Mouse (Mus musculus): ENCODE data around the gene Rab31. TPM values are rescaled to one million over a fixed set of nuclear protein-coding genes. Genes with fewer than 3 reads are reported as not detected.

Gene Rab31
- polyA plus RNA-seq, 1 experiment from 2014 or later = 73.3 TPM

- Histone ChIP-seq H3K36me3 (peaks cover 7% of the 10 kb centered on the region; the same call in 1 of the 2 replicates), H3K9ac (no peak overlapping the region), H3K4me1 (no peaks in the 10 kb centered on the region; the same call in 1 of the 2 replicates), H3K27ac (no peak overlapping the region), H3K27me3 (replicated peaks) (no peaks in the 10 kb centered on the region), H3K4me2 (replicated peaks) (no peak overlapping the region), H3K4me3 (no peak overlapping the region), H3K9me3 (no peaks in the 10 kb centered on the region)
- ATAC-seq (ENCODE audit: low FRiP score, low read depth) = no peak
- 94% methylated on average over 6 of the region's 6 CpGs for WGBS
These were observed 23.6 kb downstream of the Rab31 start for GRCm38 (mm10) chr17:65748997-65749396.

- H3K9me3 ChIP-seq = no peaks in the 10 kb centered on the region
These were observed 26.2 kb downstream of the Rab31 start for GRCm38 (mm10) chr17:65746314-65746713.

GRCm38 (mm10) chr17:65743664-65744330 is 28.8 kb downstream of the Rab31 start:
- H3K27me3 ChIP-seq (replicated peaks) = no peaks in the 10 kb centered on the region
- H3K9ac ChIP-seq = no peak overlapping the region
- peak; percentile 26; the same call in 1 of the 2 replicates for ATAC-seq (ENCODE audit: low FRiP score, low read depth)
- WGBS = 69% methylated on average over 11 of the region's 11 CpGs
- no peaks in the 10 kb centered on the region for H3K9me3 ChIP-seq
- no peak overlapping the region for H3K4me2 ChIP-seq (replicated peaks)
- H3K27ac ChIP-seq = no peak overlapping the region
- H3K36me3 ChIP-seq = no peaks in the 10 kb centered on the region; the same call in 1 of the 2 replicates
- H3K4me3 ChIP-seq = no peak overlapping the region
- peaks cover 13% of the 10 kb centered on the region for H3K4me1 ChIP-seq

More at GRCm38 (mm10) chr17:65746314-65746713, 26.2 kb downstream of the Rab31 start:
- Histone ChIP-seq H3K4me1 (peaks cover 13% of the 10 kb centered on the region), H3K9ac (no peak overlapping the region), H3K27ac (no peak overlapping the region), H3K36me3 (no peaks in the 10 kb centered on the region; the same call in 1 of the 2 replicates), H3K4me2 (replicated peaks) (no peak overlapping the region), H3K4me3 (no peak overlapping the region), H3K27me3 (replicated peaks) (no peaks in the 10 kb centered on the region)
- WGBS = 67% methylated on average over 6 of the region's 6 CpGs
- ATAC-seq (ENCODE audit: low FRiP score, low read depth) = no peak

- peak; percentile 69 for ATAC-seq (ENCODE audit: low FRiP score, low read depth)
- H3K9me3 ChIP-seq = no peaks in the 10 kb centered on the region
- H3K4me1 ChIP-seq = peaks cover 13% of the 10 kb centered on the region
- H3K4me2 ChIP-seq (replicated peaks) = no peak overlapping the region
- no peak overlapping the region for H3K4me3 ChIP-seq
- no peak overlapping the region for H3K9ac ChIP-seq
- no peak overlapping the region for H3K27ac ChIP-seq
- WGBS = 38% methylated on average over 4 of the region's 4 CpGs
- no peaks in the 10 kb centered on the region for H3K27me3 ChIP-seq (replicated peaks)
- H3K36me3 ChIP-seq = no peaks in the 10 kb centered on the region; the same call in 1 of the 2 replicates
These were observed 29.6 kb downstream of the Rab31 start for GRCm38 (mm10) chr17:65742969-65743368.

GRCm38 (mm10) chr17:65742245-65742905 is 30.2 kb downstream of the Rab31 start:
- H3K4me2 ChIP-seq (replicated peaks) = no peak overlapping the region; the same call in 1 of the 2 replicates
- no peak overlapping the region for H3K4me3 ChIP-seq
- ATAC-seq (ENCODE audit: low FRiP score, low read depth) = peak; percentile 85
- 41% methylated on average over 10 of the region's 10 CpGs for WGBS
- peak overlapping the region; percentile 50 for H3K27ac ChIP-seq
- H3K36me3 ChIP-seq = no peaks in the 10 kb centered on the region; the same call in 1 of the 2 replicates
- no peaks in the 10 kb centered on the region for H3K27me3 ChIP-seq (replicated peaks)
- no peak overlapping the region for H3K9ac ChIP-seq
- H3K4me1 ChIP-seq = peaks cover 13% of the 10 kb centered on the region
- no peaks in the 10 kb centered on the region for H3K9me3 ChIP-seq

- H3K4me2 ChIP-seq (replicated peaks) = no peak overlapping the region
- H3K27me3 ChIP-seq (replicated peaks) = no peaks in the 10 kb centered on the region
- no peaks in the 10 kb centered on the region; the same call in 1 of the 2 replicates for H3K36me3 ChIP-seq
- H3K9ac ChIP-seq = no peak overlapping the region
- H3K4me3 ChIP-seq = no peak overlapping the region
- H3K27ac ChIP-seq = peak overlapping the region; percentile 50; the same call in 1 of the 2 replicates
- H3K9me3 ChIP-seq = no peaks in the 10 kb centered on the region
- no peak for ATAC-seq (ENCODE audit: low FRiP score, low read depth)
- peaks cover 13% of the 10 kb centered on the region for H3K4me1 ChIP-seq
- WGBS = 86% methylated on average over 4 of the region's 4 CpGs
These were observed 31.0 kb downstream of the Rab31 start for GRCm38 (mm10) chr17:65741565-65741964.

GRCm38 (mm10) chr17:65739874-65740725 is 32.5 kb downstream of the Rab31 start:
- 85% methylated on average over 15 of the region's 15 CpGs for WGBS
- Histone ChIP-seq H3K4me3 (no peak overlapping the region), H3K27ac (no peak overlapping the region)

GRCm38 (mm10) chr17:65737622-65738021 is 34.9 kb downstream of the Rab31 start:
- no peak overlapping the region for H3K27ac ChIP-seq
- H3K9me3 ChIP-seq = no peaks in the 10 kb centered on the region
- H3K4me3 ChIP-seq = no peak overlapping the region
- 85% methylated on average over 6 of the region's 6 CpGs for WGBS
- H3K36me3 ChIP-seq = no peaks in the 10 kb centered on the region
- no peak overlapping the region for H3K4me2 ChIP-seq (replicated peaks)
- no peaks in the 10 kb centered on the region for H3K27me3 ChIP-seq (replicated peaks)
- no peak for ATAC-seq (ENCODE audit: low FRiP score, low read depth)
- no peak overlapping the region for H3K9ac ChIP-seq
- H3K4me1 ChIP-seq = peaks cover 9% of the 10 kb centered on the region

More at GRCm38 (mm10) chr17:65739874-65740725, 32.5 kb downstream of the Rab31 start:
- no peak for ATAC-seq (ENCODE audit: low FRiP score, low read depth)
- Histone ChIP-seq H3K9ac (no peak overlapping the region), H3K36me3 (no peaks in the 10 kb centered on the region), H3K4me1 (peaks cover 13% of the 10 kb centered on the region), H3K9me3 (no peaks in the 10 kb centered on the region), H3K4me2 (replicated peaks) (no peak overlapping the region), H3K27me3 (replicated peaks) (no peaks in the 10 kb centered on the region)

GRCm38 (mm10) chr17:65737175-65737574 is 35.4 kb downstream of the Rab31 start:
- H3K4me1 ChIP-seq = peaks cover 4% of the 10 kb centered on the region
- H3K36me3 ChIP-seq = no peaks in the 10 kb centered on the region
- H3K4me2 ChIP-seq (replicated peaks) = no peak overlapping the region
- H3K27me3 ChIP-seq (replicated peaks) = no peaks in the 10 kb centered on the region
- H3K27ac ChIP-seq = no peak overlapping the region
- no peaks in the 10 kb centered on the region for H3K9me3 ChIP-seq
- H3K4me3 ChIP-seq = no peak overlapping the region
- ATAC-seq (ENCODE audit: low FRiP score, low read depth) = no peak
- H3K9ac ChIP-seq = no peak overlapping the region
- WGBS = 83% methylated on average over 5 of the region's 5 CpGs

- no peaks in the 10 kb centered on the region for H3K9me3 ChIP-seq
- no peak overlapping the region for H3K4me2 ChIP-seq (replicated peaks)
- WGBS = 94% methylated on average over 2 of the region's 2 CpGs
- H3K27me3 ChIP-seq (replicated peaks) = no peaks in the 10 kb centered on the region
- ATAC-seq (ENCODE audit: low FRiP score, low read depth) = no peak
- no peaks in the 10 kb centered on the region for H3K36me3 ChIP-seq
- H3K27ac ChIP-seq = no peak overlapping the region
- no peak overlapping the region for H3K9ac ChIP-seq
- H3K4me1 ChIP-seq = no peaks in the 10 kb centered on the region
- H3K4me3 ChIP-seq = no peak overlapping the region
These were observed 37.5 kb downstream of the Rab31 start for GRCm38 (mm10) chr17:65735088-65735487.

- H3K4me2 ChIP-seq (replicated peaks) = no peak overlapping the region
- no peaks in the 10 kb centered on the region for H3K27me3 ChIP-seq (replicated peaks)
- no peaks in the 10 kb centered on the region for H3K36me3 ChIP-seq
- H3K27ac ChIP-seq = no peak overlapping the region
- H3K9ac ChIP-seq = no peak overlapping the region
- WGBS = 86% methylated on average over 4 of the region's 4 CpGs
- no peaks in the 10 kb centered on the region for H3K9me3 ChIP-seq
- no peak for ATAC-seq (ENCODE audit: low FRiP score, low read depth)
- H3K4me1 ChIP-seq = no peaks in the 10 kb centered on the region
- H3K4me3 ChIP-seq = no peak overlapping the region
These were observed 39.9 kb downstream of the Rab31 start for GRCm38 (mm10) chr17:65732666-65733065.

- no peak overlapping the region for H3K27ac ChIP-seq
- WGBS = 87% methylated on average over 9 of the region's 9 CpGs
- no peaks in the 10 kb centered on the region for H3K27me3 ChIP-seq (replicated peaks)
- H3K9me3 ChIP-seq = no peaks in the 10 kb centered on the region
- H3K4me1 ChIP-seq = no peaks in the 10 kb centered on the region
- no peaks in the 10 kb centered on the region for H3K36me3 ChIP-seq
- no peak for ATAC-seq (ENCODE audit: low FRiP score, low read depth)
- H3K9ac ChIP-seq = no peak overlapping the region
- H3K4me2 ChIP-seq (replicated peaks) = no peak overlapping the region
- H3K4me3 ChIP-seq = no peak overlapping the region
These were observed 40.8 kb downstream of the Rab31 start for GRCm38 (mm10) chr17:65731710-65732109.
